ENCODE assay signal across 30 mouse cellular contexts in the genomic region with DNA sequence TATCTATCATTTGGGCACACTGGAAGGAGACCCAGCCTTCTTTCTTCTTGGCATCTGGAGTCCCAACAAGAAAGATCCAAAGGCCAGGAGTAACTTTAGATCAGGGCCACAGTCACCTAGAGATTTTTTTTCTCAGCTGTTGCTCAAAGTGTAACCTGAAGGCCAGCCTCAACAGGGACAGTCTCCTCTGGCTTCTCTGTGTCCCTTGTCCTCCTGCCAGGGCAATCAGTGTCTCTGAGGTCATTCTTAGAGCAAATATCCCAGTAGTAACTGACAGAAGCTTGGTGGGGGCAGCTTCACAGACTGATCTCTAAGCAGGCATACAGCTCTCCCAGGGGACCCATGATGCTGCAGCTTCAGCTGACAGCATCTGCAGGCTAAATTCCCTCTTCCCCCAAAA.
"Had no signal": no experiment of that assay in that cellular context is flagged by ENCODE, and none has a peak within 500 bp of the region (broad histone marks: within the 10 kb centered on the region; RNA-seq: fewer than 3 reads in every experiment).

No protein-coding gene starts in this region.

- H3K9ac ChIP-seq: limb, embryonic 12.5 days; limb, embryonic 13.5 days; limb, embryonic 15.5 days; liver, embryonic 12.5 days; liver, embryonic 13.5 days; liver, embryonic 14.5 days; liver, embryonic 15.5 days; liver, postnatal 0 days; lung, embryonic 14.5 days; lung, embryonic 15.5 days; midbrain, embryonic 12.5 days; midbrain, embryonic 13.5 days; midbrain, embryonic 15.5 days had no signal

- H3K4me3 ChIP-seq: left cerebral cortex, adult 2 months; limb, embryonic 10.5 days; limb, embryonic 12.5 days; limb, embryonic 13.5 days; limb, embryonic 15.5 days; liver, embryonic 12.5 days; liver, embryonic 13.5 days; liver, embryonic 15.5 days; lung, embryonic 15.5 days; megakaryocyte, embryonic 14.5 days; midbrain, embryonic 12.5 days; midbrain, embryonic 13.5 days; midbrain, embryonic 15.5 days; myocyte had no signal

- ATAC-seq: liver, embryonic 12.5 days; liver, postnatal 0 days; lung, postnatal 0 days; midbrain, embryonic 13.5 days; midbrain, embryonic 15.5 days; midbrain, embryonic 16.5 days had no signal

- H3K36me3 ChIP-seq: limb, embryonic 10.5 days; limb, embryonic 12.5 days; limb, embryonic 13.5 days; limb, embryonic 15.5 days; liver, embryonic 12.5 days; liver, embryonic 13.5 days; liver, embryonic 15.5 days; lung, embryonic 15.5 days; midbrain, embryonic 12.5 days; midbrain, embryonic 13.5 days; midbrain, embryonic 15.5 days had no signal

- H3K27ac ChIP-seq: left cerebral cortex, adult 2 months; limb, embryonic 10.5 days; limb, embryonic 12.5 days; limb, embryonic 13.5 days; limb, embryonic 15.5 days; liver, embryonic 12.5 days; liver, embryonic 13.5 days; liver, embryonic 14.5 days; liver, embryonic 15.5 days; lung, embryonic 15.5 days; macrophage; midbrain, embryonic 12.5 days; midbrain, embryonic 13.5 days; midbrain, embryonic 15.5 days had no signal

- H3K27me3 ChIP-seq: limb, embryonic 12.5 days; limb, embryonic 13.5 days; limb, embryonic 15.5 days; liver, embryonic 12.5 days; liver, embryonic 13.5 days; liver, embryonic 15.5 days; lung, embryonic 15.5 days; megakaryocyte, embryonic 14.5 days; midbrain, embryonic 12.5 days; midbrain, embryonic 13.5 days; midbrain, embryonic 15.5 days had no signal

- H3K9me3 ChIP-seq: limb, embryonic 12.5 days; limb, embryonic 13.5 days; limb, embryonic 15.5 days; liver, embryonic 12.5 days; liver, embryonic 13.5 days; liver, embryonic 15.5 days; lung, embryonic 15.5 days; midbrain, embryonic 12.5 days; midbrain, embryonic 13.5 days; midbrain, embryonic 15.5 days had no signal

- DNase-seq: left cerebral cortex, postnatal 4 days; liver; liver, embryonic 13.5 days; liver, postnatal 0 days; lung, adult 18-20 months; lung, adult 2 months; lung, embryonic 14.5 days; lung, postnatal 10 days; lung, postnatal 14 days; lung, postnatal 36 days; lung, postnatal 4 days had no signal

- H3K4me1 ChIP-seq: limb, embryonic 12.5 days; limb, embryonic 13.5 days; limb, embryonic 15.5 days; liver, embryonic 12.5 days; liver, embryonic 13.5 days; liver, embryonic 15.5 days; megakaryocyte, embryonic 14.5 days; midbrain, embryonic 12.5 days had no signal

- H3K4me2 ChIP-seq: limb, embryonic 12.5 days; limb, embryonic 13.5 days; limb, embryonic 15.5 days; liver, embryonic 11.5 days; liver, embryonic 12.5 days; liver, embryonic 13.5 days; liver, embryonic 15.5 days; lung, embryonic 14.5 days; lung, embryonic 15.5 days; midbrain, embryonic 11.5 days; midbrain, embryonic 12.5 days; midbrain, embryonic 13.5 days; midbrain, embryonic 15.5 days had no signal
